Mouse (Mus musculus) MEL (cell line): ENCODE results near the gene Armcx4. TPM values are rescaled to one million over a fixed set of nuclear protein-coding genes. Genes with fewer than 3 reads are reported as not detected.

Experiments
- DNase-seq: peaks from one replicate; pipeline ENCODE4 v3.0.0; 2011; ENCODE audit warnings: low read depth, low spot score
- H3K27ac ChIP-seq: 2 replicates; pipeline ENCODE4 v1.5.1; 2012; ENCODE audit warnings: low read depth, mild to moderate bottlenecking, control low read depth, low read length, moderate library complexity; ENCODE audit not compliant: control insufficient read depth
- H3K27me3 ChIP-seq, 2 experiments: fragments of 150-350 bp in 1 of 2; sonication (generic) in 1 of 2; 2 replicates each; pipeline ENCODE4 v1.6.1; 2012; ENCODE audit warnings: low read length in 2 of 2, mild to moderate bottlenecking in 2 of 2, improper control_type of control experiment in 1 of 2, moderate library complexity in 1 of 2; ENCODE audit not compliant: insufficient read depth in 2 of 2, control insufficient read depth in 1 of 2
- H3K36me3 ChIP-seq, 2 experiments: 2 replicates each; pipeline ENCODE4 v1.6.1; 2012 to 2014; ENCODE audit warnings: low read length in 2 of 2, improper control_type of control experiment in 1 of 2, inconsistent platforms in 1 of 2, mild to moderate bottlenecking in 1 of 2; ENCODE audit not compliant: insufficient read depth in 2 of 2, control insufficient read depth in 1 of 2
- H3K4me1 ChIP-seq, 2 experiments: fragments of 150-350 bp in 1 of 2; sonication (generic) in 1 of 2; 2 replicates each; pipeline ENCODE4 v1.6.1; 2012; ENCODE audit warnings: low read length in 2 of 2, improper control_type of control experiment in 1 of 2, mild to moderate bottlenecking in 1 of 2; ENCODE audit not compliant: insufficient read depth in 2 of 2, control insufficient read depth in 1 of 2
- H3K4me3 ChIP-seq, 2 experiments: fragments of 150-350 bp in 1 of 2; sonication (generic) in 1 of 2; 2 replicates each; pipeline ENCODE4 v1.5.1; 2012; ENCODE audit warnings: low read depth in 2 of 2, low read length in 2 of 2, mild to moderate bottlenecking in 2 of 2, moderate library complexity in 2 of 2, control low read depth in 1 of 2, improper control_type of control experiment in 1 of 2; ENCODE audit not compliant: control insufficient read depth in 1 of 2, insufficient read depth in 1 of 2
- H3K79me2 ChIP-seq: 2 replicates; pipeline ENCODE4 v1.6.1; 2012; ENCODE audit warnings: mild to moderate bottlenecking, low read length, moderate library complexity; ENCODE audit not compliant: control insufficient read depth, poor library complexity, insufficient read depth
- H3K9ac ChIP-seq: 2 replicates; pipeline ENCODE4 v1.6.1; 2012; ENCODE audit warnings: low read depth, mild to moderate bottlenecking, control low read depth, low read length, moderate library complexity; ENCODE audit not compliant: control insufficient read depth, poor library complexity, severe bottlenecking
- H3K9me3 ChIP-seq: fragments of 150-350 bp; sonication (generic); replicated peaks from 2 replicates; pipeline ENCODE4 v1.6.1; 2012; ENCODE audit warnings: mild to moderate bottlenecking, low read length, improper control_type of control experiment, moderate library complexity; ENCODE audit not compliant: insufficient read depth
- CHD1 ChIP-seq: IDR thresholded peaks from 2 replicates; pipeline ENCODE4 v1.6.1; 2012; ENCODE audit warnings: low read depth, mild to moderate bottlenecking, inconsistent platforms, low read length, improper control_type of control experiment
- CTCF ChIP-seq, 3 experiments: IDR thresholded peaks in 2 of 3; conservative IDR thresholded peaks in 1 of 3; 2 replicates each; pipeline ENCODE4 v1.5.1; 2011 to 2012; ENCODE audit warnings: low read length in 3 of 3, low read depth in 2 of 3, mild to moderate bottlenecking in 2 of 3, improper control_type of control experiment in 1 of 3, inconsistent platforms in 1 of 3, mixed read lengths in 1 of 3, moderate library complexity in 1 of 3; ENCODE audit not compliant: control insufficient read depth in 1 of 3, insufficient read depth in 1 of 3, poor library complexity in 1 of 3, severe bottlenecking in 1 of 3
- E2F4 ChIP-seq: IDR thresholded peaks from 2 replicates; pipeline ENCODE4 v1.6.1; 2011; ENCODE audit warnings: low read depth, low read length, improper control_type of control experiment, borderline replicate concordance
- ELF1 ChIP-seq: IDR thresholded peaks from 2 replicates; pipeline ENCODE4 v1.6.1; 2014; ENCODE audit warnings: low read depth, mild to moderate bottlenecking, inconsistent platforms, low read length, improper control_type of control experiment, moderate library complexity
- EP300 ChIP-seq, 2 experiments: IDR thresholded peaks; 2 replicates each; pipeline ENCODE4 v1.6.1; 2011; ENCODE audit warnings: improper control_type of control experiment in 2 of 2, low read length in 2 of 2, low read depth in 1 of 2, mild to moderate bottlenecking in 1 of 2
- ETS1 ChIP-seq: IDR thresholded peaks from 2 replicates; pipeline ENCODE4 v1.6.1; 2012; ENCODE audit warnings: low read depth, mild to moderate bottlenecking, inconsistent platforms, low read length, improper control_type of control experiment, moderate library complexity
- GABPA ChIP-seq: IDR thresholded peaks from 2 replicates; pipeline ENCODE4 v1.6.1; 2012; ENCODE audit warnings: low read depth, mild to moderate bottlenecking, inconsistent platforms, low read length, improper control_type of control experiment, moderate library complexity
- GATA1 ChIP-seq: IDR thresholded peaks from 2 replicates; pipeline ENCODE4 v1.6.1; 2011; ENCODE audit warnings: low read depth, low read length, improper control_type of control experiment
- HCFC1 ChIP-seq: IDR thresholded peaks from 2 replicates; pipeline ENCODE4 v1.6.1; 2012; ENCODE audit warnings: low read depth, mild to moderate bottlenecking, inconsistent platforms, low read length, improper control_type of control experiment, moderate library complexity
- JUND ChIP-seq: IDR thresholded peaks from 2 replicates; pipeline ENCODE4 v1.6.1; 2011; ENCODE audit warnings: low read depth, mild to moderate bottlenecking, improper control_type of control experiment, low read length
- KAT2A ChIP-seq: conservative IDR thresholded peaks from 2 replicates; pipeline ENCODE4 v1.6.1; 2012; ENCODE audit warnings: low read depth, low read length, improper control_type of control experiment, inconsistent platforms
- MAX ChIP-seq: IDR thresholded peaks from 2 replicates; pipeline ENCODE4 v1.6.1; 2011; ENCODE audit warnings: low read length, improper control_type of control experiment
- MAZ ChIP-seq: IDR thresholded peaks from 2 replicates; pipeline ENCODE4 v1.6.1; 2012; ENCODE audit warnings: low read depth, mild to moderate bottlenecking, inconsistent platforms, low read length, improper control_type of control experiment
- MEF2A ChIP-seq: IDR thresholded peaks from 2 replicates; pipeline ENCODE4 v1.6.1; 2014; ENCODE audit warnings: low read depth, mild to moderate bottlenecking, inconsistent platforms, low read length, improper control_type of control experiment; ENCODE audit not compliant: poor library complexity, insufficient replicate concordance, severe bottlenecking; ENCODE audit errors: extremely low read depth
- MXI1 ChIP-seq: IDR thresholded peaks from 2 replicates; pipeline ENCODE4 v1.6.1; 2011; ENCODE audit warnings: mild to moderate bottlenecking, low read depth, low read length, improper control_type of control experiment
- MYC ChIP-seq: IDR thresholded peaks from 2 replicates; pipeline ENCODE4 v1.6.1; 2011; ENCODE audit warnings: low read depth, mild to moderate bottlenecking, low read length, improper control_type of control experiment, moderate library complexity
- NELFE ChIP-seq: IDR thresholded peaks from 2 replicates; pipeline ENCODE4 v1.6.1; 2011; ENCODE audit warnings: low read depth, low read length, improper control_type of control experiment
- POLR2AphosphoS2 ChIP-seq: IDR thresholded peaks from 2 replicates; pipeline ENCODE4 v1.6.1; 2011; ENCODE audit warnings: low read length, improper control_type of control experiment
- POLR2AphosphoS5 ChIP-seq: IDR thresholded peaks from 2 replicates; pipeline ENCODE4 v1.6.1; 2012; ENCODE audit warnings: low read depth, borderline replicate concordance, mild to moderate bottlenecking, inconsistent platforms, low read length, moderate library complexity, mixed read lengths
- RCOR1 ChIP-seq: IDR thresholded peaks from 2 replicates; pipeline ENCODE4 v1.6.1; 2012; ENCODE audit warnings: low read depth, mild to moderate bottlenecking, inconsistent platforms, low read length, improper control_type of control experiment
- SIN3A ChIP-seq: IDR thresholded peaks from 2 replicates; pipeline ENCODE4 v1.6.1; 2012; ENCODE audit warnings: low read length, improper control_type of control experiment, inconsistent platforms
- SMC3 ChIP-seq: IDR thresholded peaks from 2 replicates; pipeline ENCODE4 v1.6.1; 2011; ENCODE audit warnings: low read depth, low read length, improper control_type of control experiment
- TBP ChIP-seq: IDR thresholded peaks from 2 replicates; pipeline ENCODE4 v1.8.0; 2011; ENCODE audit warnings: low read depth, low read length, improper control_type of control experiment
- TCF12 ChIP-seq: IDR thresholded peaks from 2 replicates; pipeline ENCODE4 v1.6.1; 2014; ENCODE audit warnings: low read depth, mild to moderate bottlenecking, inconsistent platforms, low read length, improper control_type of control experiment, moderate library complexity
- USF1 ChIP-seq: IDR thresholded peaks from 2 replicates; pipeline ENCODE4 v1.6.1; 2014; ENCODE audit warnings: low read depth, mild to moderate bottlenecking, inconsistent platforms, low read length, improper control_type of control experiment, moderate library complexity
- USF2 ChIP-seq, 2 experiments: IDR thresholded peaks; 2 replicates each; pipeline ENCODE4 v1.6.1; 2011 to 2012; ENCODE audit warnings: improper control_type of control experiment in 2 of 2, low read length in 2 of 2, borderline replicate concordance in 1 of 2, inconsistent platforms in 1 of 2, low read depth in 1 of 2, mild to moderate bottlenecking in 1 of 2; ENCODE audit not compliant: insufficient read depth in 1 of 2
- ZC3H11A ChIP-seq: IDR thresholded peaks from 2 replicates; pipeline ENCODE4 v1.6.1; 2012; ENCODE audit warnings: low read depth, mild to moderate bottlenecking, inconsistent platforms, low read length, improper control_type of control experiment
- ZKSCAN1 ChIP-seq: IDR thresholded peaks from 2 replicates; pipeline ENCODE4 v1.6.1; 2012; ENCODE audit warnings: low read depth, mild to moderate bottlenecking, inconsistent platforms, low read length, improper control_type of control experiment, moderate library complexity
- ZMIZ1 ChIP-seq: IDR thresholded peaks from 2 replicates; pipeline ENCODE4 v1.6.1; 2012; ENCODE audit warnings: low read depth, mild to moderate bottlenecking, inconsistent platforms, low read length, improper control_type of control experiment, moderate library complexity
- ZNF384 ChIP-seq: IDR thresholded peaks from 2 replicates; pipeline ENCODE4 v1.6.1; 2012; ENCODE audit warnings: low read depth, mild to moderate bottlenecking, inconsistent platforms, low read length, improper control_type of control experiment
- polyA plus RNA-seq, 2 experiments: library from polyadenylated mRNA; stranded (reverse) in 1 of 2; unstranded in 1 of 2; fragments of >175 nt in 1 of 2; fragments of >200 nt in 1 of 2; gene quantifications; 2 replicates each; pipeline versions ENCODE4 v1.2.1 to v1.2.4; 2012; ENCODE audit warnings: low replicate concordance in 2 of 2, low read depth in 1 of 2; ENCODE audit not compliant: insufficient read length in 2 of 2, insufficient read depth in 1 of 2, missing spikeins in 1 of 2
- total RNA-seq: library from RNA; depleted of rRNA; stranded (reverse); fragments of 300-350 nt; gene quantifications from 2 replicates; pipeline ENCODE4 v1.2.3, GENCODE M21; 2012; rRNA removed

Armcx4 gene
- total RNA-seq (not detected in 2 replicates), polyA plus RNA-seq (not detected)

- TF ChIP-seq POLR2AphosphoS5 (no peak), TBP (no peak), ELF1 (no peak), SIN3A (no peak), CTCF (IDR thresholded peaks at IDR 0.05 in 2 of 3, conservative IDR thresholded peaks at IDR 0.05 in 1 of 3; ENCODE audit: control insufficient read depth in 1 of 3, insufficient read depth in 1 of 3, low read depth in 2 of 3, low read length in 3 of 3, poor library complexity in 1 of 3, severe bottlenecking in 1 of 3) (no peak), ZKSCAN1 (no peak), HCFC1 (no peak), GATA1 (no peak), JUND (no peak), RCOR1 (no peak), ZC3H11A (no peak), TCF12 (no peak), SMC3 (no peak), ZMIZ1 (no peak), MXI1 (no peak)
- TF ChIP-seq, all 39 proteins: peak for 0
- no peaks in the 10 kb centered on the region for H3K79me2 ChIP-seq
- H3K9ac ChIP-seq = no peak within 1 kb of the TSS
- H3K4me1 ChIP-seq = no peaks in the 10 kb centered on the region
- no peaks in the 10 kb centered on the region for H3K36me3 ChIP-seq
- H3K27me3 ChIP-seq = peaks cover 0 to 2% of the 10 kb centered on the region in 2 experiments; a peak in 1 of 4 replicates
- no peaks in the 10 kb centered on the region for H3K9me3 ChIP-seq
- no peak for DNase-seq
- no peak within 1 kb of the TSS for H3K4me3 ChIP-seq
- H3K27ac ChIP-seq = no peak within 1 kb of the TSS
Measured at GRCm38 (mm10) chrX:134686267-134686666, at the start of gene Armcx4. Armcx4 (plus strand) TSS chrX:134686519.

DNA sequence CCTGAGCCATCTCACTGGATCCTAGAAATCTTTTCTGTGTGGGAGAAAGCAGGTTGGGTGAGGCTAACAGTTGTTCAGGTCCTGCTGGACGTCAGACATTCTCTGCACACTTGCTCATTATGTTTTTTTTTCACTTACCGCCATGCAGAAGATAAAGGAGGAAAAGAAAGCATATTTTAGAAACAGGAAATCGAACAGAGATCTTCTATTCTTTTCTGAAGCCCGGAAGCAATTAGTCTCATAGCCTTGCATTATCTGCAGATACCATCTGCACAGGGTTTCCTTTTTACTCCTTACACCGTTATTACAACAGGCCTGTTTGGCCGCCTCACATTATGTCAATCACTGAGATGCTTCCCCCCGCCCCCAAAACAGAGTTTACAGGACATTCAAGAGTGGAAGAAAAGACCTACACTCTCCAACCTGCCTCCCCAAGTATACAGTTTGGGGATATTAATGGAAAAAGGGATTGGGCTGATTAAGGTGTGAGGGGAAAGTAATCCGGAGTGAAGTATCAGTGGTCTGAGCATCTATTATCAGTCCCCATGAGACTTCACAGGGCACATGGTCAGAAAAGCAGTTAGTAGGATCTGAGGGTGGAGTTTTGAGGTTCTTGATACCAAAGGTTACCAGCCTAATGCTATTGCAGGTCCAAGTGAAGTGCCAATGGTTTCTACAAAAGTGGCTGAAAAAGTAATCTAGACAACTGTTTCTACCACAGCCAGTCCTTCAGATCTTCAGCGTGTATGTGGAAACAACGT is 45.1 kb upstream of the Armcx4 start:
- Histone ChIP-seq H3K4me1 (peaks cover 18 to 20% of the 10 kb centered on the region in 2 experiments), H3K9me3 (no peaks in the 10 kb centered on the region), H3K9ac (peak overlapping the region; percentile 47), H3K79me2 (no peaks in the 10 kb centered on the region), H3K4me3 (peak overlapping the region; percentile 13 to 62), H3K36me3 (peaks cover 0 to 19% of the 10 kb centered on the region in 2 experiments; a peak in 2 of 4 replicates), H3K27me3 (no peaks in the 10 kb centered on the region), H3K27ac (peak overlapping the region; percentile 83)
- peak; percentile 91 for DNase-seq
- TF ChIP-seq SMC3 (no peak), RCOR1 (peak; percentile 34), POLR2AphosphoS2 (no peak), MAX (peak; percentile 82), EP300 (IDR thresholded peaks at IDR 0.05; ENCODE audit: low read depth in 1 of 2, low read length in 2 of 2) (peak; percentile 89 to 95), ETS1 (peak; percentile 84), USF1 (peak; percentile 58; the same call in 1 of the 2 replicates), KAT2A (peak; percentile 11; the same call in 1 of the 2 replicates), GABPA (no peak), SIN3A (peak; percentile 64; the same call in 1 of the 2 replicates), USF2 (IDR thresholded peaks at IDR 0.05; ENCODE audit: borderline replicate concordance in 1 of 2, insufficient read depth in 1 of 2, low read depth in 1 of 2, low read length in 2 of 2) (no peak), NELFE (peak; percentile 42; the same call in 1 of the 2 replicates), CHD1 (no peak), E2F4 (0 out of 2 replicates have a peak, but pooled peaks have one; percentile 18), MYC (no peak; the same call in none of the 2 replicates), MEF2A (peak; percentile 37; the same call in 1 of the 2 replicates), ZNF384 (peak; percentile 79), MAZ (0 out of 2 replicates have a peak, but pooled peaks have one; percentile 47)
